Mouse (Mus musculus) liver, postnatal 0 days (tissue): Measurements from ENCODE around the gene Gucy2d. TPM values are rescaled to one million over a fixed set of nuclear protein-coding genes. Genes with fewer than 3 reads are reported as not detected.

Experiments used
- ATAC-seq: fragments of 200-750 bp; cut with Nextera tagmentation; 2 replicates; pipeline ENCODE4 v1.8.0; 2017; ENCODE audit warnings: mild to moderate bottlenecking, moderate library complexity
- DNase-seq: peaks from one replicate; pipeline ENCODE4 v3.0.0-alpha.2; 2016
- H3K27ac ChIP-seq: fragments of 300-500 bp; sonication (generic); 2 replicates; pipeline ENCODE4 v1.5.1; 2014; ENCODE audit warnings: antibody characterized with exemption, moderate library complexity, mild to moderate bottlenecking, low read depth
- H3K27me3 ChIP-seq: fragments of 300-500 bp; sonication (generic); 2 replicates; pipeline ENCODE4 v1.6.1; 2014; ENCODE audit warnings: low read length, control low read depth, mixed read lengths; ENCODE audit not compliant: insufficient read depth
- H3K36me3 ChIP-seq: fragments of 300-500 bp; sonication (generic); replicated peaks from 2 replicates; pipeline ENCODE4 v1.6.1; 2014; ENCODE audit warnings: mild to moderate bottlenecking, control low read depth, low read length, moderate library complexity, mixed read lengths; ENCODE audit not compliant: insufficient read depth
- H3K4me1 ChIP-seq: fragments of 300-500 bp; sonication (generic); 2 replicates; pipeline ENCODE4 v1.6.1; 2014; ENCODE audit warnings: antibody characterized with exemption, mild to moderate bottlenecking, control low read depth; ENCODE audit not compliant: insufficient read depth
- H3K4me2 ChIP-seq: fragments of 300-500 bp; sonication (generic); 2 replicates; pipeline ENCODE4 v1.6.1; 2014; ENCODE audit warnings: low read depth, mild to moderate bottlenecking, low read length, moderate library complexity, mixed read lengths
- H3K4me3 ChIP-seq: fragments of 300-500 bp; sonication (generic); 2 replicates; pipeline ENCODE4 v1.5.1; 2014; ENCODE audit warnings: low read depth, low read length
- H3K9ac ChIP-seq: fragments of 300-500 bp; sonication (generic); replicated peaks from 2 replicates; pipeline ENCODE4 v1.6.1; 2014; ENCODE audit warnings: mild to moderate bottlenecking, moderate library complexity
- H3K9me3 ChIP-seq: fragments of 300-500 bp; sonication (generic); 2 replicates; pipeline ENCODE4 v1.6.1; 2016; ENCODE audit warnings: mild to moderate bottlenecking, control low read depth, low read length, mixed read lengths
- CTCF ChIP-seq: sonication (generic); IDR thresholded peaks from 2 replicates; pipeline ENCODE4 v1.5.1; 2016; ENCODE audit warnings: antibody characterized with exemption, low read depth
- EP300 ChIP-seq: IDR thresholded peaks from 2 replicates; pipeline ENCODE4 v1.6.1; 2016; ENCODE audit warnings: antibody characterized with exemption, low read depth, mild to moderate bottlenecking
- WGBS: fragments of 180-500 bp; shearing (Covaris S2); extraction: QIAGEN DNeasy Blood & Tissue Kit; methylation state at CpG from one replicate; pipeline ENCODE4 v1.1.7; 2014; ENCODE audit not compliant: insufficient replicate concordance; 5-methylcytosine and 5-hydroxymethylcytosine counted together
- polyA plus RNA-seq: library from polyadenylated mRNA; unstranded; fragments of >200 nt; fragmentation: Nextera tagmentation; extraction: Ambion mirVana; gene quantifications from 2 replicates; pipeline ENCODE4 v1.2.1, GENCODE M21; 2015

The Gucy2d gene
- polyA plus RNA-seq, 1 experiment from 2014 or later, result not detected

DNA sequence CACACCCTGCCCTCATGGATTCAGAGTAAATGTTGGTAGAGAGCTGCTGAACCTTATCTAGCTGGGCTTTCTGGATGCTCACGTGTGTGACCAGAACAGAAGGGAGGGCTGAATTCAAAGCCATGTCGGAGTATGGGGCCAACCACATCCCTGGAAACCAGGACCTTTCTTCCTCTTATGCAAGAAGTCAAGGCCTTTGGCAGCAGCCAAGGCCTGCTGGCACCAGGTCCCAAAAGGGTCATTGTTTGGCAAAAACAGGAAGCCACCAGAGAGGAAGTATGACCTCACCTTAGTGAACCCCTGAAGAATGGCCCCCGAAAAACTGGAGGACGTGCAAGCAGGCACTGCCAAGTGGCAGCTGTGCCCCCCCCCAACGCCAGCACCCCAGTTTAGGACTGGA lies 82.4 kb downstream of the Gucy2d start:
- Histone ChIP-seq H3K4me2 (no peak overlapping the region), H3K9ac (no peak overlapping the region), H3K4me3 (no peak overlapping the region), H3K36me3 (no peaks in the 10 kb centered on the region), H3K27ac (no peak overlapping the region), H3K27me3 (no peaks in the 10 kb centered on the region), H3K4me1 (peaks cover 18% of the 10 kb centered on the region), H3K9me3 (no peaks in the 10 kb centered on the region)
- 31% methylated on average over 5 of the region's 5 CpGs for WGBS
- TF ChIP-seq EP300 (no peak), CTCF (no peak)
- ATAC-seq, result peak; percentile 73
- no peak for DNase-seq

DNA sequence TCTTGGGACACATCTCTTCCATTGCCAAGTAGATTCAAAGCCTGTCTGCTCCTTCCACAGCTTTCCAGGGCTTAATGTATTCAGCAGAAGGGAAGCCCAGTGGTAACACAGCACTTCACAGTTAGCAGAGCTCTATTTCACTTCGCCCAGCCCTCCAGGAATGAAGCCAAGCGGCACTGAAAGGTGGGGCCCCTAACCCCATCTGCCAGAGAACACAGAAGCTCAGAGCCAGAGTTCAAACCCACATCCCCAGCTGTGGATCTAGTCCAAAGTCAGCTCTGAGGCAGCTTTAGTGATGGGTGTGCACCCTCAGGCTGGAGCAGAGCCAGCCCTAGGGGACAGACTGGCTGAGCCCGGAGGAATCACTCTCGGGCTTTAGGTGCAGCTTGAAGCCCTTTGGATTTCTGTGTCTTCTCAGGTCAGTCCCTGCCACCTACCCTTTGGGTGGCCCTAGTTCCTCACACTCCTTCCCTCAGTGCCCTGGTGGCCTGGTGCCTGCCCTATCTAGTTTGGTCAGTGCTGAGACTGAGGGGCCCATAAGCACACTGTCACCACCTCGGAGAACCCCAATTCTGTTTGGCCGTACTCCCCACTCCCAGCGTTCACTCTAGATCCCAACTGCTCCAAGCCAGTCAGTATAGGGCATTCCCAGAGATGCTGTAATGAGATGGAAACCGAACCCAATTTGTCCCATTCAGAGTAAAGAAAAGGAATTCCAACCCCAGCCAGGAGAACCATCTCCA lies 83.0 kb downstream of the Gucy2d start:
- Histone ChIP-seq H3K27me3 (no peaks in the 10 kb centered on the region), H3K4me1 (peaks cover 18% of the 10 kb centered on the region), H3K9ac (no peak overlapping the region), H3K4me2 (no peak overlapping the region), H3K27ac (no peak overlapping the region), H3K36me3 (no peaks in the 10 kb centered on the region), H3K9me3 (no peaks in the 10 kb centered on the region), H3K4me3 (no peak overlapping the region)
- ATAC-seq (0 out of 2 replicates have a peak, but pooled peaks have one; percentile 12), DNase-seq (no peak)
- TF ChIP-seq CTCF, result no peak
- 62% methylated on average over 8 of the region's 8 CpGs for WGBS

DNA sequence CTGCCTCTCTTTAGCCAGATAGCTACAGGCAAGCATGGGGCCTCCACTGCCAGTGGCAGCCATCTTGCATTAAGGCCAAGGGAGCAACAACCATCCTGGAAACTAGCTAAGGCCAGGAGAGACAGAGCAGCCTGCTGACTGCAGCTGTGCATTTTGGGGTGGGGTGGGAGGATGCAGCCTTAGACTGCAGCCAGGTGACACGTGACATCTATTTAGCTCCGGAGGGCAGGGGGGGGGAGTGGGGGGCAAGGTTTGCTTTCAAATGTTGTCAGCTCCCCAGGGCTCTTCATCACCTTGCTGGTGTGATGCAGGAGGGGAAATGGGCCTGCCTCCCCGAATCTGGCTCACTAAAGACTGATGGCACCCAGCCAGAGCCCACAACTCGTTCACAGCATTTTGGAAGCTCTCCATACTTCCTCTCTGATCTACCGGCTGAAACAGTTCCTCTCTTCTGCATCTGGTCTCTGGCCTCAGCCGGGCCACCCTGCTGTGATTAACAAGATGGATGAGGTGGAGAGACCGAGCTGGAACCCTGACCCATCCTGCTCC lies 83.7 kb downstream of the Gucy2d start:
- no peaks in the 10 kb centered on the region for H3K9me3 ChIP-seq
- ATAC-seq (peak; percentile 15; the same call in 1 of the 2 replicates), DNase-seq (peak; percentile 31)
- TF ChIP-seq CTCF, result no peak
- no peak for TF ChIP-seq EP300
- no peak overlapping the region for H3K9ac ChIP-seq
- H3K4me3 ChIP-seq, result no peak overlapping the region
- H3K36me3 ChIP-seq, result no peaks in the 10 kb centered on the region
- H3K4me1 ChIP-seq, result peaks cover 18% of the 10 kb centered on the region
- 7% methylated on average over 7 of the region's 7 CpGs for whole genome bisulfite sequencing
- H3K4me2 ChIP-seq, result no peak overlapping the region
- no peak overlapping the region for H3K27ac ChIP-seq
- H3K27me3 ChIP-seq, result no peaks in the 10 kb centered on the region

DNA sequence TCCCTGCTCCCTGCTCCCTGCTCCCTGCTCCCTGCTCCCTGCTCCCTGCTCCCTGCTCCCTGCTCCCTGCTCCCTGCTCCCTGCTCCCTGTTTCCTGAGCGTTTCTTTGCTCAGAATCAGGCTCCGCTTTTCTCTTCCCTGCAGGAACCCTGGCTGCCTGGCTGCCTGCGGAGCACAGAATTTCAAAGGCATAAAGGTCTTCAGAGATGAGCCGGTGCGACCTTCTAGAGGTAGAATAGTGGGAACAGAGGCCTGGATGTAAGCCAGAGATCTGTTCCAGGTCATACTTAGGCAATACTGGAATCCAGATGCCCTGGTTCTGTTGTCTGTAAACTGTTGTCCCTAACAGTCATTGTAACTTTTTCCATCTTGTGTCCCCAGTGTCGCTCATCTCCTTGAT lies 84.2 kb downstream of the Gucy2d start:
- no peak overlapping the region for H3K4me3 ChIP-seq
- H3K4me1 ChIP-seq, result peaks cover 18% of the 10 kb centered on the region
- H3K36me3 ChIP-seq, result no peaks in the 10 kb centered on the region
- ATAC-seq (no peak), DNase-seq (no peak)
- no peak overlapping the region for H3K9ac ChIP-seq
- H3K27ac ChIP-seq, result peak overlapping the region; percentile 45; the same call in 1 of the 2 replicates
- no peaks in the 10 kb centered on the region for H3K27me3 ChIP-seq
- no peak for TF ChIP-seq EP300
- WGBS, result 48% methylated on average over 6 of the region's 6 CpGs
- H3K9me3 ChIP-seq, result no peaks in the 10 kb centered on the region
- no peak overlapping the region for H3K4me2 ChIP-seq

DNA sequence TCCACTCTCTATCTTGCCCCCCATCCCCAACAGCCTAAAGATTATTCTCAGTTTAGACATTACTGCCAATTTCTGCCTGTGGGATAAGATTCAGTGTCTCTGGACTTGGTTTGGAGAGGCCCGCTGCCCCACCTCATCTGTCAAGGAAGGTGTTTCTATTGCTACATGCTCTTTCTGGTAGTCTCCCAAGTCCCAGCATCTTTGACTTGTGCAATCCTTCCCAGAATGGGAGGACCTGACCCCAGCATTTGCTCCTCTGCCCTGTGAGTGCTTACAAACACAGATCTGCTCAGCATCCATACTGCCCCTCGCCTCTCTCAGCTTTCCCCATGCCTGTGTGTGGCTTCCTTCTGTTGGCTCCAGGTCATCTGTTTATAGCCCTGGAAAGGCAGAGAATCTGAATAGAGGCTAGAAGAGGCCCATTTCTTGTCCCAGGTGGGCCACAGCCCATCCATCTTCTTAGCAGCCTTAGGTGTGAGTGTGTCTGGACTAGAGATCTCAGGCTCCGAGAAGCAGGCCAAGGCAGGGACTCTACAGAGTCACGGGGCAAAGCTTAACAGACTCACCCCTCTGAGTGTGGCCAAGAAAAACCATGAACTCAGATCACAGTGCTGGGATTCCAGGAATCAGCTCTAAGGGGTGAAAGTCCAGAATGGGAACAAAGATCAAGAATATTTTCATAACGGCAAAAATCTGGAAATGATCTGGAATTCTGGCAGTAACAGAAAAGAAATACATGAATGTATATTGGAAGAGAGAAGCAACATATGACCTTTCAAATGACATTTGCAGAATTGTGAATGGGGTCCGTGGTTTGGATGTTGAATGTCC lies 84.9 kb downstream of the Gucy2d start:
- 69% methylated on average over 6 of the region's 6 CpGs for WGBS
- ATAC-seq (no peak), DNase-seq (no peak)
- H3K4me1 ChIP-seq, result peaks cover 18% of the 10 kb centered on the region
- no peak overlapping the region for H3K4me2 ChIP-seq
- no peaks in the 10 kb centered on the region for H3K36me3 ChIP-seq
- H3K4me3 ChIP-seq, result no peak overlapping the region
- no peaks in the 10 kb centered on the region for H3K9me3 ChIP-seq
- TF ChIP-seq CTCF (no peak), EP300 (no peak)
- no peak overlapping the region for H3K9ac ChIP-seq
- H3K27ac ChIP-seq, result peak overlapping the region; percentile 45; the same call in 1 of the 2 replicates
- no peaks in the 10 kb centered on the region for H3K27me3 ChIP-seq

Other genes with a start within 250 kb of the Gucy2d start
- 0.05 TPM in 2 replicates for gene B3gnt6, start 240.9 kb upstream of the Gucy2d start, polyA plus RNA-seq
- 18.7 and 19.4 TPM in 2 replicates for gene Acer3, start 119.2 kb upstream of the Gucy2d start, polyA plus RNA-seq
- 8.3 and 18.9 TPM in 2 replicates for gene Tsku, start 79.1 kb upstream of the Gucy2d start, polyA plus RNA-seq
- gene Lrrc32, start 48.9 kb downstream of the Gucy2d start, polyA plus RNA-seq, result 6.1 and 6.2 TPM in 2 replicates
- 3.4 and 3.7 TPM in 2 replicates for gene Emsy, start 216.4 kb downstream of the Gucy2d start, polyA plus RNA-seq